Mouse (Mus musculus): ENCODE data around the gene Foxn1. TPM values are rescaled to one million over a fixed set of nuclear protein-coding genes. Genes with fewer than 3 reads are reported as not detected.

Foxn1 gene
- total and polyA plus RNA-seq, 2 experiments = not detected

- Histone ChIP-seq H3K36me3 (ENCODE audit: control insufficient read depth, insufficient read depth, low read length) (no peaks in the 10 kb centered on the region), H3K4me3 (ENCODE audit: insufficient read depth, low read depth, low read length) (no peak overlapping the region), H3K79me2 (ENCODE audit: control insufficient read depth, insufficient read depth, low read length) (no peaks in the 10 kb centered on the region), H3K27me3 (ENCODE audit: control insufficient read depth, insufficient read depth, low read length) (no peaks in the 10 kb centered on the region), H3K4me1 (ENCODE audit: control insufficient read depth, insufficient read depth, low read length) (peaks cover 13% of the 10 kb centered on the region), H3K9ac (ENCODE audit: low read depth, low read length) (no peak overlapping the region), H3K27ac (replicated peaks; ENCODE audit: insufficient read depth, low read depth, low read length) (no peak overlapping the region)
- TF ChIP-seq CTCF (IDR thresholded peaks at IDR 0.05; ENCODE audit: low read depth, low read length) (peak; percentile 83), POLR2A (IDR thresholded peaks at IDR 0.05; ENCODE audit: extremely low read depth, insufficient read depth, low read length) (no peak)
- no peak for DNase-seq (ENCODE audit: extremely low read depth, low read depth, low spot score)
- WGBS = 37% methylated on average over 18 of the region's 18 CpGs
Observed at GRCm38 (mm10) chr11:78397397-78397796, 11.0 kb upstream of the Foxn1 start.

- H3K27me3 ChIP-seq (ENCODE audit: control insufficient read depth, insufficient read depth, low read length) = no peaks in the 10 kb centered on the region
- H3K4me3 ChIP-seq (ENCODE audit: insufficient read depth, low read depth, low read length) = no peak overlapping the region
- H3K36me3 ChIP-seq (ENCODE audit: control insufficient read depth, insufficient read depth, low read length) = no peaks in the 10 kb centered on the region
- DNase-seq (ENCODE audit: extremely low read depth, low read depth, low spot score) = no peak
- TF ChIP-seq CTCF (IDR thresholded peaks at IDR 0.05; ENCODE audit: low read depth, low read length) (no peak), POLR2A (IDR thresholded peaks at IDR 0.05; ENCODE audit: extremely low read depth, insufficient read depth, low read length) (no peak)
- no peak overlapping the region for H3K27ac ChIP-seq (replicated peaks; ENCODE audit: insufficient read depth, low read depth, low read length)
- no peak overlapping the region for H3K9ac ChIP-seq (ENCODE audit: low read depth, low read length)
- no peaks in the 10 kb centered on the region for H3K79me2 ChIP-seq (ENCODE audit: control insufficient read depth, insufficient read depth, low read length)
- H3K4me1 ChIP-seq (ENCODE audit: control insufficient read depth, insufficient read depth, low read length) = peaks cover 13% of the 10 kb centered on the region
- 85% methylated on average over 11 of the region's 11 CpGs for WGBS
Observed at GRCm38 (mm10) chr11:78396950-78397349, 10.6 kb upstream of the Foxn1 start.

DNA sequence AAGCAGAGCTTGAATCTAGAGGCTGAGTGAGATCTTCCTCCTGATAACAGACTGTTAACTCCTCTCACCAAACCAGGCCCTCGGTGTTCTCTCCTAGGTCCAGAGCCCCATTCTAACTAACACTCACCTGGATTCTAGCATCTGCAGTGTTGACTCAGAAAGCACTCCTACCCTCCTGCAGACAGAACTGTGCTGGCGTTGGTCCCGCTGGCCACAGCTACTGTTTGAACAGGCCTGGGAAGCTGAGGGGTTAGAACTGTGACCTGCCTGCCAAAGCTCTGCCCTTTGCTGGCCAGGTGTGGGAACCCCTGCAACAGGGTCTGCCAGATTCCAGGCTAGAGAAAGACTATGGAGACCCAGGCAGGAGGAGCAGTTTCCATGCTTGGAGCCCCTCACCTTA, 6.4 kb upstream of the Foxn1 start:
- no peaks in the 10 kb centered on the region for H3K36me3 ChIP-seq (ENCODE audit: control insufficient read depth, insufficient read depth, low read length)
- TF ChIP-seq POLR2A (IDR thresholded peaks at IDR 0.05; ENCODE audit: extremely low read depth, insufficient read depth, low read length) = no peak
- no peak for TF ChIP-seq CTCF (IDR thresholded peaks at IDR 0.05; ENCODE audit: low read depth, low read length)
- DNase-seq (ENCODE audit: extremely low read depth, low read depth, low spot score) = peak; percentile 77
- 23% methylated on average over 3 of the region's 3 CpGs for WGBS
- no peak overlapping the region for H3K9ac ChIP-seq (ENCODE audit: low read depth, low read length)
- H3K27me3 ChIP-seq (ENCODE audit: control insufficient read depth, insufficient read depth, low read length) = no peaks in the 10 kb centered on the region
- no peak overlapping the region for H3K4me3 ChIP-seq (ENCODE audit: insufficient read depth, low read depth, low read length)
- H3K79me2 ChIP-seq (ENCODE audit: control insufficient read depth, insufficient read depth, low read length) = no peaks in the 10 kb centered on the region
- H3K27ac ChIP-seq (replicated peaks; ENCODE audit: insufficient read depth, low read depth, low read length) = no peak overlapping the region
- H3K4me1 ChIP-seq (ENCODE audit: control insufficient read depth, insufficient read depth, low read length) = peaks cover 3% of the 10 kb centered on the region; the same call in 1 of the 2 replicates

GRCm38 (mm10) chr11:78385776-78386175, 582 bp downstream of the Foxn1 start:
- WGBS = 82% methylated on average over 10 of the region's 10 CpGs
- no peak for TF ChIP-seq POLR2A (IDR thresholded peaks at IDR 0.05; ENCODE audit: extremely low read depth, insufficient read depth, low read length)
- TF ChIP-seq CTCF (IDR thresholded peaks at IDR 0.05; ENCODE audit: low read depth, low read length) = no peak
- H3K9ac ChIP-seq (ENCODE audit: low read depth, low read length) = no peak overlapping the region

GRCm38 (mm10) chr11:78382701-78383100, 3.7 kb downstream of the Foxn1 start:
- no peak overlapping the region for H3K4me3 ChIP-seq (ENCODE audit: insufficient read depth, low read depth, low read length)
- no peak overlapping the region for H3K27ac ChIP-seq (replicated peaks; ENCODE audit: insufficient read depth, low read depth, low read length)
- no peaks in the 10 kb centered on the region for H3K27me3 ChIP-seq (ENCODE audit: control insufficient read depth, insufficient read depth, low read length)
- DNase-seq (ENCODE audit: extremely low read depth, low read depth, low spot score) = no peak
- no peaks in the 10 kb centered on the region for H3K36me3 ChIP-seq (ENCODE audit: control insufficient read depth, insufficient read depth, low read length)
- TF ChIP-seq POLR2A (IDR thresholded peaks at IDR 0.05; ENCODE audit: extremely low read depth, insufficient read depth, low read length) (no peak), CTCF (IDR thresholded peaks at IDR 0.05; ENCODE audit: low read depth, low read length) (no peak)
- H3K79me2 ChIP-seq (ENCODE audit: control insufficient read depth, insufficient read depth, low read length) = no peaks in the 10 kb centered on the region
- WGBS = 78% methylated on average over 5 of the region's 5 CpGs
- H3K4me1 ChIP-seq (ENCODE audit: control insufficient read depth, insufficient read depth, low read length) = no peaks in the 10 kb centered on the region
- H3K9ac ChIP-seq (ENCODE audit: low read depth, low read length) = no peak overlapping the region

More at GRCm38 (mm10) chr11:78385776-78386175, 582 bp downstream of the Foxn1 start:
- Histone ChIP-seq H3K27me3 (ENCODE audit: control insufficient read depth, insufficient read depth, low read length) (no peaks in the 10 kb centered on the region), H3K4me1 (ENCODE audit: control insufficient read depth, insufficient read depth, low read length) (no peaks in the 10 kb centered on the region), H3K4me3 (ENCODE audit: insufficient read depth, low read depth, low read length) (no peak overlapping the region), H3K79me2 (ENCODE audit: control insufficient read depth, insufficient read depth, low read length) (no peaks in the 10 kb centered on the region), H3K36me3 (ENCODE audit: control insufficient read depth, insufficient read depth, low read length) (no peaks in the 10 kb centered on the region), H3K27ac (replicated peaks; ENCODE audit: insufficient read depth, low read depth, low read length) (no peak overlapping the region)
- DNase-seq (ENCODE audit: extremely low read depth, low read depth, low spot score) = no peak

- Histone ChIP-seq H3K4me3 (ENCODE audit: insufficient read depth, low read depth, low read length) (no peak overlapping the region), H3K36me3 (ENCODE audit: control insufficient read depth, insufficient read depth, low read length) (no peaks in the 10 kb centered on the region), H3K4me1 (ENCODE audit: control insufficient read depth, insufficient read depth, low read length) (no peaks in the 10 kb centered on the region), H3K9ac (ENCODE audit: low read depth, low read length) (no peak overlapping the region), H3K27ac (replicated peaks; ENCODE audit: insufficient read depth, low read depth, low read length) (no peak overlapping the region), H3K27me3 (ENCODE audit: control insufficient read depth, insufficient read depth, low read length) (no peaks in the 10 kb centered on the region), H3K79me2 (ENCODE audit: control insufficient read depth, insufficient read depth, low read length) (no peaks in the 10 kb centered on the region)
- no peak for TF ChIP-seq POLR2A (IDR thresholded peaks at IDR 0.05; ENCODE audit: extremely low read depth, insufficient read depth, low read length)
- TF ChIP-seq CTCF (IDR thresholded peaks at IDR 0.05; ENCODE audit: low read depth, low read length) = no peak
- 88% methylated on average over 7 of the region's 7 CpGs for WGBS
- no peak for DNase-seq (ENCODE audit: extremely low read depth, low read depth, low spot score)
Observed at GRCm38 (mm10) chr11:78382286-78382685, 4.1 kb downstream of the Foxn1 start.

All from liver, adult 2 months (tissue).